Mouse (Mus musculus) naive thymus-derived CD4-positive, alpha-beta T cell, adult 5 months (primary cell): ENCODE measurements around the gene Syne1. TPM values are rescaled to one million over a fixed set of nuclear protein-coding genes. Genes with fewer than 3 reads are reported as not detected.

Experiments
- polyA plus RNA-seq: library from polyadenylated mRNA; unstranded; fragments of 100-300 nt; shearing (Covaris generic); gene quantifications from one replicate; pipeline ENCODE4 v1.2.1, GENCODE M21; 2017

Syne1 gene
- polyA plus RNA-seq: 20.6 TPM

GRCm38 (mm10) chr10:5551382-5551781 lies at the start of gene Syne1:
TSS of gene Syne1 (minus strand) at chr10:5551482.

GRCm38 (mm10) chr10:5593464-5593863 lies 42.2 kb upstream of the Syne1 start, which contains the start of gene Myct1:
TSS of gene Myct1 (plus strand) at chr10:5593775.

GRCm38 (mm10) chr10:5068676-5069265 lies 482.5 kb downstream of the Syne1 start, which contains the start of gene Gm10097:
TSS of gene Gm10097 (plus strand) at chr10:5069192.

Other genes with a start within 250 kb of the Syne1 start
- not detected for gene Myct1, start 42.3 kb upstream of the Syne1 start, polyA plus RNA-seq
- gene Vip, start 87.7 kb upstream of the Syne1 start, polyA plus RNA-seq: not detected